Mouse (Mus musculus): ENCODE measurements at regions not wholly inside any gene's neighbourhood (a gene's known extent, or its start where the extent isn't known, plus 50 kb on each side); places are given as distances from the start of the nearest gene placed in this dataset.

DNA sequence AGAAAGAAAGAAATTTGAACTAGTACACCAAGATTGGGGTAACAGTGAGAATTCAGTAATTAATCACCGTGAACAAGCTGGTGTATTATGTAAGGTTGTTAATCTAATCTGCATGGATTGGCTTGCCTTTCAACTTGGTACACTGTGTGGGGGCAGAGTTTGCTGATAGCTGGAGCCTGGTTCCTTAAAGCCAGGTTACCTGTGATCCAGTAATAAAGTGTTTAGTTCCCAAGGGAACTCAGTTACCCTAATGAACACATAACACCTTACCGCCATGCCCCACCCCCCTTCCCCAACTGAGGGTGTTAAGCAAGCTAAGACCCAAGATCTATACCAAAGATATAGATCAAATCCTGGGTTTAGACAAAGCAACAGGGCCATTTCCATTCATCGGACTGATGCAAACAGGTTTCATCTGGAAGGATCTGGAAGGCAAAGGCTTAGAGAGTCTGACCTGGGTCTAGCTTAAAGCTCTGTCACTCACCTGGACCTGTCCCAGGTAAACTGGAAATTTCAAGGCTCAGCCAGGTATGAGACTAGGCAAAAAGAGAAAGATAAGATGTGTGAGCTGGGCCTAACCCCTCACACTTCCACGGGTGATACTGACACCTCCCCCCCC, 155.8 kb downstream of the Ly86 start:
- no peak for DNase-seq (ENCODE audit: low spot score)
- intact Hi-C loops (cut with DNase I): no loop called here

DNA sequence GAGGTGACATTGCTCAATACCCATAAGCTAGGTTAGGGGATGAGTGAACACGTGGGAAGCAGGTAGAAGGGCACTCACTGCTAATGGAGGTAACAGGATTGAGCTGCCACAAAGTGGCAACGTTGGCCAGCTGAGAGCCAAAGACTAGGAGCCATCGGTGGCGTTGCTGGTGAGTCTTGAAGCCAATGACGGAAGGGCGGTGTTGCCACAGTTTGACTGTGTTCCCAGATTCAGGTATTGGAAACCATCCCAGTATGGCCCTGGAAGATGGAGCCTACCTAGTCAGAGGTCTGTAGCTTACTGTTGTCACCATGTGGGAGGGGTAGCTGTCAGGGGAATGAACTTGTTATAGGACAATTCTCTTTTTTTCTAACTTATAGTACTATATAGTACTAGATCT, 158.4 kb downstream of the Ly86 start:
- intact Hi-C loops (cut with DNase I): no loop called here
- no peak for DNase-seq (ENCODE audit: low spot score)

DNA sequence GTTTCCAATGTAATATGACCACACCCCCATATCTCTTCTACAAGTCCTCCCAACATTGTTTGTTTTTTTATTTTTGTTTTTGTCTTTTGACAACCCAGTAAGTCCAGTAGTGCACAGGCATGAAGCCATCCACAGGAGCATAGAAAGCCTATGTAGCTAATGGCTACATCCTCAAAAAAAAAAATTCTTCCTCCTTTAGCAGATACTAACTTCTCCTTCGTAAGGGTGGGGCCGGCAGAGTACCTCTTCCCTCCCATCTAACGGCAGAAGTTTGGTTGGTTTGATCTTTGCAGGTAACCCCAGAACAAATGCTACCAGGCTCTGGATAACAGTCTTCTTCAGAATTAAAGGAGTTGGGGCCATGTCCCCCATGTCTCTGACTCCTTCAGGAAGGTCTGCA, 158.9 kb downstream of the Ly86 start:
- intact Hi-C loops (cut with DNase I): loop anchor here (2.0 kb wide), 1 partner anchor 13 kb away; no protein-coding TSS in a partner anchor
- DNase-seq (ENCODE audit: low spot score): no peak

DNA sequence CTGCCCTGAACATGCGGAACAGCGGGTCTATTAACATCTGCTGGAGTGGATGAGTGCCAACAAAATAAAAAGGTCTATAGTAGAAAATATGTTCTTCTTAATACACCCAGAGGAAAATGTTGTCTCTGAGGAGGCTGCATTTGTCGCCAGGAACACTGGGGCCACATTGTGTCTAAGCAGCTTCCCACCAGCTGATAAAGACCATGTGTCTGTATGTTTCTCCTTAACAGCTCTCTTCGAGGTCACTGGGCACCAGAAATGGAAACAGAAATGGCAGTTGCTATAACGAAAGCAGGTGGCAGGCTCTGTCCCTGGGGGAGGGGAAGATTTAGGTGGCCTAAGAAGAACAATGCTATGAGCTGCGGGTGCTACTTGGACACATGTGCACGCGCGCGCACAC, 159.4 kb downstream of the Ly86 start:
- DNase-seq (ENCODE audit: low spot score): no peak
- intact Hi-C loops (cut with DNase I): loop anchor here (2.0 kb wide), 1 partner anchor 14 kb away; no protein-coding TSS in a partner anchor

DNA sequence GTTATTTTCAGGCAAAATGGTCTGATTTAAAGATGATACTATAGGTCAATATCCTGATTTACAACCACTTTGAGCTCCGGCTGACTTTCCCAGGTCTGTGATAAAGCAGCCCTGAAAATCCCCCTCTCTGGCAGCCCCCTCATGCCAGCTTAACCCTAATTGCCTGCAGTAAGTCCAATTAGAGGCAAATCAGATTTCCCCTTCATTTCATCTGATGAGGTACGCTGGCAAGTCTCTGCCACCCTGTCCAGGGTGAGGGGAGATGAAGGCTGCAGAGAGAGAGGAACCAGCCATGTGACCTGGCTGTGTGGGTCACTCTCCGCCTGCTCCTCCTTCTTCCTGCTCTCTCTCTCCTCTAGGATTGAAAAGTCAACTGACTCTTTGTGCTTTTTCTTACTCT, 160.6 kb downstream of the Ly86 start:
- no peak for DNase-seq (ENCODE audit: low spot score)
- intact Hi-C loops (cut with DNase I): loop anchor here (2.0 kb wide), 1 partner anchor 15 kb away; no protein-coding TSS in a partner anchor

DNA sequence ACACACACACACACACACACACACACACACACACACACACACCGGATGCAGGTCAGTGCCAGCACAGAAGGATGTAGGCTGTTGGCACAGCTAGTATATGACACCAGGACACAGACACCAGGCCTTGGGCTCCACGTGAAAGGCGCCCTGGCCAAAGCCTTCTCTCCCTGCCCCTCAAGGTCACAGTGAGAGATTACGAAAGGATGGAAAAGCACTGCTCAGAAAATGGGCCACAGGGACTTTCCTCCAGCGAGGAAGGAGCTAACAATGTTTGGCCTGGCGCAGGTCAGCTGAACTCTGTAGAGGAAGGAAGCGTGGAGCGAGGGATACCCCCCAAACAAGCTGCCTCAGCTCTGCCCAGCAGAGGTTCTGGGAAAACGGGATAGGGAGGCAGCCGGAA, 161.0 kb downstream of the Ly86 start:
- intact Hi-C loops (cut with DNase I): no loop called here

DNA sequence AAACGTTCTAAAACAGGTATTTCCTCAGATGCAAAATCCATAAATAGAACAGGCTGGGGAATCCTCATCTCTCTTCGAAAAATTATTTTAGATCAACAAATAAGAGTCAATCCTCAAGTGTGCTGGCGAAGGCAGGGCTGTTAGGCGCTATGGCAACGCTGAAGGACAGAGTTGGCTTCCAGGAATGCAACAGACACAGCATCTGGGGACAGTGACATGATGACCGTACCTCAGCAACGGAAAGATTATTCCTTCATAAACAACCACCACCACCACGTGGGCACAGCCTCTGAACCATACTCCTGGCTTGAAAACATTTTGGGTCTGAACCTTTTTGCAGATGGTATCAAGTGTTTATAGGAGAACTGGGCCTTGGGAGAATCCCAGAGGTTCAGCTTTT, 161.7 kb downstream of the Ly86 start:
- DNase-seq (ENCODE audit: low spot score): no peak
- intact Hi-C loops (cut with DNase I): no loop called here

More for the DNA sequence above, 161.0 kb downstream of the Ly86 start:
- DNase-seq (ENCODE audit: low spot score): peak; percentile 34

DNA sequence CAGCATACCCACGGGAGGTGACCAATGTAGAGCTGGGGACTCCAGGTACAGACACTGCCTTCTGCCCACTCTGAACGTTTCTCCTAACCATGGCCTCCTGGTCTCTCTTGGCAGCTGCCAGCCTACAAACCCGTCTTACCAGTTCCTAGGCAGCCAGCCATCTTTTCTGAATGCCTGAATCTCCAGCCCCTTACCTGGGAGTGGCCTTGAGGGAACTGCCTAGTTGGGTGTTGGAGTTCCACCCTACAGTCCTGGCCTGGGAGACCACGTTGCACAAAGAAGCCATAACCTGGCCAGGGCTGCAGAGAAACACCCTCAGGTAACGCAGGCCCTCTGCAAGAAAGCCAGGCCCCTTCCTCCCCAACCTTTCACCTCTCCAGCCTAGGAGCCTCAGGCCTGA, 162.1 kb downstream of the Ly86 start:
- DNase-seq (ENCODE audit: low spot score): no peak

DNA sequence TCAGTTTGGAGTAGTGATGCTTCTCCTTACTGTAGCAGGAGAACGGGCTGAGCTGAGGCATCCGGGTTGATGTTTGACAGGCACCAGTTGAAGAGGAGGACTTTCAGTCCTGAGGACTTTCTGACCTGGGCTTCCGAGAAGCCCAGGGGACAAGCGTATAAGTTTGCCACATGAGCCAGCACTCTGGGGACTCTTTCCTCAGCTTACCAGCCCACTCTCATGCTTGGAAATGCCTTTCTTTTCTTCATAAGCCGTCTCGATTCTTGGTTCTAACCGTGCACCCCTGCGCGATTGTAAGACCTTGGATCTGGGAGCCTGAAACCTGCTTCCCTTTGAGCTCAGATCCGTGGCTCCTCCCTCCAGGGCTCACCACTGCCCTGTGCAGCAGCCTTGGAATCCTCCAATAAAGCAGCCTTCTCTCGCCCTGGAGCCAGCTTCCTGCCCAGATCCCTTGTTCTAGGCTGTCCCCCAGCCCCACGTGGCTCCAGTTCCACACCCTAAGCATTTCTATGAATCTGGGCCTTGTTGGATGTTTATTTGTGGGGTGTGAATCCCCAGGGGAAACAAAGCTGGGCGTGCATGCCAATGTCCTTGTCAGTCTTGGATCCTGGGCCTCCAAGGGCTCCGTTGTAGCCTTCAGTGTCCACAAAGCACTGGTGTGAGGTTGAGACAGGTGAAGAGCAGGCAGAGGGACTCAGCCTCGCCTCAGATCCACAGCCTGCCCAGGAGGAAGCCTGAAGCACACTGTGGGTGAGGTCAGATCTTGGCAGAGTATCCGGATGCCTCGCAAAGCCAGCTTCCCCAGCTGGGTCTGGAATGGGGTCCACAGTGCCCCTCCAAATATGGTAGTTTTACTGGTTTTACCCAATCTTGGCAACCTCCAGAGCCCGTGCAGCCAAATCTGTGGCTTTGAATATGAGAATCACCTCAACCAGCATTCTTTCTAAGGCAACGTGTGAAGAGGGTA, 163.7 kb downstream of the Ly86 start:
- intact Hi-C loops (cut with DNase I): loop anchor here (2.0 kb wide), 1 partner anchor 24 kb away; no protein-coding TSS in a partner anchor

More for the DNA sequence above, 162.1 kb downstream of the Ly86 start:
- intact Hi-C loops (cut with DNase I): no loop called here

DNA sequence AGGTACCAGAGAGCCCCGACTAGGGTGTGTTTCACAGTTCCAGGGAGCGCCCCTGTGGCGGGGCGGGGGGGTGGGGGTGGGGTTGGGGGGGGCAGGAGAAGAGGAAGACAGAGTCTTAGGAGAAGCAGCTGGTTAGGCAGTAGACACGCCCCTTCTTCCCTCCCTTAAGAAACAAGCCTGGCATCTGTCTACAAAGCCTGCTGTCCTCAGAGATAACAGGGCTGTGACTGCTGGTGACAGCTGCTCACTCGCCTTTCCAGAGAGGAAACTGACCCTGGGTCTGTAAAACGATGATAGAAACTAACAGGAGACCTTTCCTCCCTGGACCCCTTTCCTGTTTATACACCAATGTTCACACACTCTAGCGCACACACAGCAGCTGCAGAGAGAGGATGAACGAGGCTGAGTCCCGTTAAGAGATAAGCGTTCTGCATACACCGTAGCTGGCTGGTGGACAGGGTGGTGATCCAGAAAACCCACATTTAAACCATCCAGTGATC, 164.4 kb downstream of the Ly86 start:
- intact Hi-C loops (cut with DNase I): loop anchor here (2.0 kb wide), 1 partner anchor 25 kb away; no protein-coding TSS in a partner anchor
- DNase-seq (ENCODE audit: low spot score): no peak

More for the DNA sequence above, 163.7 kb downstream of the Ly86 start:
- DNase-seq (ENCODE audit: low spot score): peak; percentile 22

DNA sequence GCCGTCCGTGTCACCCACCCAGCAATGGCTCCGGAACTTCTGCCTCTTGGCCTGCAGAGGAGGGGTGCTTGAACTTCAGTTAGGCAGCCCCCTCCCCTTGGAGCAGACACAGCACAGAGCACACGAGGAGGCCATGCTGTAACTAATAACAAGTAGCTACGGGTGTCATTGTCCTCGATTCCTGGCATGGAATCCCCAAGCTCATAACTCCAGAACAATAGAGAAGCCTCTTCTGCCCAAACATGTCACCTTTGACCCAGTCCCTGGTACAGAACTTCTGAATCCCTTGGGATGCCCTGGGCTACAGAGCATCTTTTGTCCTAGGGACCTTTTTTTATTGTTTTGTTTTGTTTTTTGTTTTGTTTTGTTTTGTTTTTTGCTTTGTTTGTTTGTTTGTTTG, 165.5 kb downstream of the Ly86 start:
- no peak for DNase-seq (ENCODE audit: low spot score)
- intact Hi-C loops (cut with DNase I): no loop called here

DNA sequence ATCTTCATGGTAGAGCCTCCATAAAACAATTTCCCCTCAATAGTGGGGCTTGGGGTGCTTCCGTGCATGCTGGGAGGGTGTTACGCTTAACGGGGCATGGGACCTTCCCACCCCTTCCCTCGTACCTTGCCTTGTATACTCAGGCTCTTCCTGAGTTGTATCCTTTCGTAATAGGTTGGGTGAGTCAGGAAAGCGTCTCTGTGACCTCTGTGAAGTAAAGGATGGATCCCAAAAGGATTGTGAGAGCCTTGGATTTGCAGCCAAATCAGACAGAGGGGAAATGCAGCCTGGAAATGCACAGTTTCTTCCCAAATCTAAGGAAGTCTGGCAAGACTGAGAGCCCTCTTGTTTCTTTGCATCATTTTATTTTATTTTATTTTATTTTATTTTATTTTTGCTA, 166.0 kb downstream of the Ly86 start:
- no peak for DNase-seq (ENCODE audit: low spot score)
- intact Hi-C loops (cut with DNase I): no loop called here

DNA sequence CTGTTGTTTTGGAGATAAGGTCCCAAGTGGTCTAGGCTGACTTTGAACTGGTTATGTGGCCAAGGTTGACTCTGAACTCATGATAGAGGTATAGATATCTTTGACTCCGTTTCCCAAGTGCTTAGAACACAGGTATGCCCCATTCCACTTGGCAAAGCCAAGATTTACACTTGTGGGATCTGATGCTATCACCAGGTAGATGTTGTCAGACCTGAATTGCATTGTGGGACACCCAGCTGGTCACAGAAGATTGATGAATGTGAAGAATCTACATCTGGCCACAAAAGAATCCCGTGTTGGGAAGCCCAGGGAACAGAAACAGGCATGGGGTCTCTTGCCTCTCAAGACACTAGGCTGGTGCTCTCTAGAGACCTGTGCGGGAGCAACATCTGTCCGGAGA, 166.4 kb downstream of the Ly86 start:
- intact Hi-C loops (cut with DNase I): no loop called here
- no peak for DNase-seq (ENCODE audit: low spot score)

DNA sequence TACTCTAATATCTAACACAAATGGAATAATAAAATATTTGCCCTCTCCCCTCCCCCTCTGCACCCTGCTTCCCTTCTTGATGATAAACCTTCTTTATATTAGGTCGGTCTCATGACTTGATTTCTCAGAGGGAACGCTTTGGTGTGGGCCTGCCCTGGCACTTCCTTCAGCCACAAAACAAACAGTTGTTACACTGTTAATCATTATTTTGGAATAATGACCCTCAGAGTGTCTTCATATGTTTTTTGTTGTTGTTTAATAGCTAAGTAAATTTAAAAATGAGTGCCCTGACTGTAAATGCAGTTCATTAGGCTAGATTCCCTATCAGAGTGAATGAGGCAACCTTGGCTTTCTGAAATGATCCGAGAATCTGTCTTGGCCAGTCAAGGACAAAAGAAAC, 167.8 kb downstream of the Ly86 start:
- intact Hi-C loops (cut with DNase I): no loop called here
- DNase-seq (ENCODE audit: low spot score): no peak

DNA sequence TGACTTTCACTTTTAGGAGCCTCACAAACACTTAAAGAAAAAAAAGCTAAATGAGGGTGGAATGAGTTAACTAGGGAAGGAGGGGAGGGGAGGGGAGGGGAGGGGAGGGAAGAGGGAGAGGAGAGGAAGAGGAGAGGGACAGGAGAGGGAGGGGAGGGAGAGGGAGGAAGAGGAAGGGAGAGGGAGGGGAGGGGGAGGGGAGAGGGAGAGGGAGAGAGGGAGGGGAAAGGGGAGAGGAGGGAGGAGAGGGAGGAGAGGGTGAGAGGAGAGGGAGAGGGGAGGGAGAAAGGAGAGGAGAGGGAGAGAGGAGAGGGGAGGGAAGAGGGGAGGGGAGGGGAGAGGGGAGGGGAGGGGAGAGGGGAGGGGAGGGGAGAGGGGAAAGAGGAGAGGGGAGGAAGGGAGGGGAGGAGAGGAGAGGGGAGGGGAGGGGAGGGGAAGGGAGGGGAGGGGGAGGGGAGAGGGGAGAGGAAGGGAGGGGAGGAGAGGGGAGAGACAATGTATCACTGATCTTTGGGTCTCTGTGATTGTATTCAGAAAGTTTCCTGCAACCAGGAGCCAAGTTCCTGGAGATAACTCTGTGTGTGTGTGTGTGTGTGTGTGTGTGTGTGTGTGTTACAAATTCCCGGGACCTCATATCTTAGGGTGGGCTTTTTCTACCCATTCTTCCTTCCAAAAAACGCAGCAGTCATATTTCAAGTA, 168.3 kb downstream of the Ly86 start:
- intact Hi-C loops (cut with DNase I): no loop called here
- no peak for DNase-seq (ENCODE audit: low spot score)

DNA sequence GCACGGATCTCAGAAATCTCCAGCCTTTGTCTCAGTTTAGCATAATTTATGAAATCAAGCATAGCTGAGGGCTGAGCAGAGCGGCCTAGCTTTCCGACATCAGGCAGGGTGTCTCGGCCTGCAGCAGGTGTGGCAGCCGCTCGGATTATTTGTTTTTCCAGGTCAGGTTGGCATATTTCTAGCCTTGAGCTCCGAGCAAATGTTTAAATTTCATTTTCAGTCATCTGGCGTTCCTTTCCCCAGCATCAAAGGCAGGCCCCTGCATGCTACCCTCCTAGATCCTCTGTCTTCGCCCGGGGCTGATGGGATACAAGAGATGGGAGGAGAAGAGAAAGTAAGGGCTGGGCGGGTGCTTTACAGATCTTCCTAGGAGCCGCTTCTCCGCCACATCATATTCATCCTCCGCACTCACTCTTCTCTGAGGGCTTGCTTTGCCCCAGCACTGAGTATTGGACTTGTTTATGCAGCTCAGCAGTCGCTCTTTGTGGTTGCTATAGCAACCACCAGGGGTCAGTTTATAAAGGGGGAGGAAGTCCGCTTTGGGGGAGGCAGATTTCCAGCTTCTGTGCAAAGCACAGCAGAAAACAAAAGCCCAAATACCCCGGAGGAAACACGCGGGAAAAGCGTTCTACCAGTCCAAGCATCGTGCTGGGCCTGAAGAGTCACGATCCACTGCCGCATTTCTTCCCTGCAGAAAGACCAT, 169.0 kb downstream of the Ly86 start:
- intact Hi-C loops (cut with DNase I): loop anchor here (2.0 kb wide), 1 partner anchor 31 kb away; no protein-coding TSS in a partner anchor
- peak; percentile 59 for DNase-seq (ENCODE audit: low spot score)

DNA sequence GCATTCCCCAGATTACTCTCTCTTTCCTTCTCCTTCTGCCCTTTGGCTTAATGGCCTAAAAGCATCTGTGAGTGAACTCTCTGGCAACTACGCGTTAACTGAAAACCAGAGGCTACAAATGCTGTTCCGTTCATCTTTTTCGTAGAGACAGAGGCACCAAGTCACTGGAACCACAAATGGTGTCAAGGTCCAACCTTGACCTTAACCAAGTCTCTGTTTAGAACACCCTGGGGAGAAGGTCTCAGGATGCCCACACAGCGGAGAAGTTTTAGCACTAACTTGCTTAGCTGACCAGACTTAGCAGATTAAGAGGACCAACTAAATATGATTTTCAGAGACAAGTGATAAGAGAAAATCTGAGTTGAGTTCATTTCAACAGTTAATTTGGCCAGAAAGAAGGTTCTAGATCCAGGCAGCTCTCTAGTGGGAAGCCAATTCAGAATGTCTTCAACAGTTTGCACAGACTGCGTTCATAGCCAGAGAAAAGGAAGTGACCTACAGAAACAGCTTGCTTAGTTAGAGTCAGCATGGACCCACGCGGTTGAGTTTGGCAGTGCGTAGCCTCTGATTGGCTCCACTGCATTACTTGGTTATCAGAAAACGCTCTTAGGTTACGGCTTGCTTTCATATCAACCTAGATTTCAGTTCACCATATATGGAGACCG, 169.8 kb downstream of the Ly86 start:
- no peak for DNase-seq (ENCODE audit: low spot score)
- intact Hi-C loops (cut with DNase I): loop anchor here (2.0 kb wide), 1 partner anchor 32 kb away; no protein-coding TSS in a partner anchor

DNA sequence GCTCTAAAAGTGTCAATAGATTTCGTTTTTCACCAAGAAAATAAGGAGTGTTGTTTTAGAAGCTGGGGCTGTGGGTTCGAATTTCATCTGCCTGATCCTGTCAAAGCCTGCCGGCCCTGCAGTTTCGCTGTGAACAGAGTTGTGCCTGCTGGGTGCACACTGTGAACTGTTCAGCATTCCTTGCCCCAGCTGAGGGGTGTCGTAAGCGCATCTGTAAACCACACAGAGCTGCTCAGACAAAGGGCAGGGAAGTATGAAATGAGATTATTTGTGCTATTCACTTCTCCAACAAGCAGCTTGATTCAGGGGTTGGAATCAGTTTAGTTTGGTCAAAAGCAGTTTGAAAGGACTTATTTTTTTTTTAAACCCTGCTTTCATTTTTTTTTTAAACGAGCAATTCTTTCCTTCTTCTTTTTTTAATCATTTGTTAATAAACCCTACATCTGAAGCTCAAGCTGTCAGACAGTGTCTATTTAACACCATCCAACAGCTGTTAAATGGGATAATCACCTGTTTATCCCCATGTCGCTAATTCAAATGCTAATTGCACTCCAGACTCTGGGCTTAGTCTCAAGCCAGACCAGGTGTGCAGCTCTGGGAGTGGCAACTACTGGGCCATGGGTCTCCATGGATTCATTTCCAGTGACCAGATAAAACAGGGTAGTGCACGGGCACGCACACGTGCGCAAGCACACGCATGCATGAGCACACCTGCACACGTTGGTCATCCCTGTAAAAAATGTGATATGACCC, 172.2 kb downstream of the Ly86 start:
- no peak for DNase-seq (ENCODE audit: low spot score)
- intact Hi-C loops (cut with DNase I): no loop called here
